Mouse (Mus musculus): ENCODE data around the gene Fam45a. TPM values are rescaled to one million over a fixed set of nuclear protein-coding genes. Genes with fewer than 3 reads are reported as not detected.

The Fam45a gene
- polyA plus RNA-seq, 1 experiment = 51.1 TPM

GRCm38 (mm10) chr19:60791164-60791563 is 20.2 kb upstream of the Fam45a start:
- TF ChIP-seq POLR2A (IDR thresholded peaks at IDR 0.05; ENCODE audit: borderline replicate concordance, low read depth, low read length) (no peak), CTCF (IDR thresholded peaks at IDR 0.05; ENCODE audit: low read depth, low read length) (no peak)
- H3K27ac ChIP-seq (ENCODE audit: insufficient read depth, low read depth, low read length) = peak overlapping the region; percentile 96
- H3K4me3 ChIP-seq (ENCODE audit: insufficient read depth, low read length) = peak overlapping the region; percentile 79
- H3K4me1 ChIP-seq (ENCODE audit: control insufficient read depth, insufficient read depth, low read length) = peaks cover 14% of the 10 kb centered on the region

GRCm38 (mm10) chr19:60793170-60793707 is 18.1 kb upstream of the Fam45a start:
- Histone ChIP-seq H3K4me3 (ENCODE audit: insufficient read depth, low read length) (no peak overlapping the region), H3K27ac (ENCODE audit: insufficient read depth, low read depth, low read length) (no peak overlapping the region), H3K4me1 (ENCODE audit: control insufficient read depth, insufficient read depth, low read length) (peaks cover 7% of the 10 kb centered on the region)
- TF ChIP-seq POLR2A (IDR thresholded peaks at IDR 0.05; ENCODE audit: borderline replicate concordance, low read depth, low read length) (no peak), CTCF (IDR thresholded peaks at IDR 0.05; ENCODE audit: low read depth, low read length) (no peak)

- H3K27ac ChIP-seq (ENCODE audit: insufficient read depth, low read depth, low read length) = peak overlapping the region; percentile 58
- peaks cover 10% of the 10 kb centered on the region for H3K4me1 ChIP-seq (ENCODE audit: control insufficient read depth, insufficient read depth, low read length)
- TF ChIP-seq CTCF (IDR thresholded peaks at IDR 0.05; ENCODE audit: low read depth, low read length) (no peak), POLR2A (IDR thresholded peaks at IDR 0.05; ENCODE audit: borderline replicate concordance, low read depth, low read length) (no peak)
- no peak overlapping the region for H3K4me3 ChIP-seq (ENCODE audit: insufficient read depth, low read length)
Observed at GRCm38 (mm10) chr19:60795244-60795643, 16.1 kb upstream of the Fam45a start.

DNA sequence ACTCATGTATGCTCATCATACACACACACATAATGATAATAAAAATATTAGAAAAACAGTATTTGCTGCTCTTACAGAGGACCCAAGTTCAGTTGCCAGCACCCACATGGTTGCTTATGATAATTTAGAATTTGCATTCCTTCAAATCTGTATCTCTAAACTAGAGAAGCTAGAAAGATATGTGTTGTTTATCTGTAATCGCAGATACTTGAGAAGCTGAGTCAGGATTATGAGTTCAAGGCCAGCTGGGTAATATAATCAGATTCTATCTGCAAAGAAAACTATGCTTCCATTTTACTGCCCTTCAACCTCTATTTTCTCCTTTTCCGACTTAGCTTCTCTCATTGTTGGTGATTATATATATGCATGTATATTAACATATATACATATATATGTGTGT is 14.0 kb upstream of the Fam45a start:
- H3K4me1 ChIP-seq (ENCODE audit: control insufficient read depth, insufficient read depth, low read length) = peaks cover 13% of the 10 kb centered on the region
- H3K27ac ChIP-seq (ENCODE audit: insufficient read depth, low read depth, low read length) = no peak overlapping the region
- TF ChIP-seq POLR2A (IDR thresholded peaks at IDR 0.05; ENCODE audit: borderline replicate concordance, low read depth, low read length) = no peak
- TF ChIP-seq CTCF (IDR thresholded peaks at IDR 0.05; ENCODE audit: low read depth, low read length) = no peak
- H3K4me3 ChIP-seq (ENCODE audit: insufficient read depth, low read length) = no peak overlapping the region

DNA sequence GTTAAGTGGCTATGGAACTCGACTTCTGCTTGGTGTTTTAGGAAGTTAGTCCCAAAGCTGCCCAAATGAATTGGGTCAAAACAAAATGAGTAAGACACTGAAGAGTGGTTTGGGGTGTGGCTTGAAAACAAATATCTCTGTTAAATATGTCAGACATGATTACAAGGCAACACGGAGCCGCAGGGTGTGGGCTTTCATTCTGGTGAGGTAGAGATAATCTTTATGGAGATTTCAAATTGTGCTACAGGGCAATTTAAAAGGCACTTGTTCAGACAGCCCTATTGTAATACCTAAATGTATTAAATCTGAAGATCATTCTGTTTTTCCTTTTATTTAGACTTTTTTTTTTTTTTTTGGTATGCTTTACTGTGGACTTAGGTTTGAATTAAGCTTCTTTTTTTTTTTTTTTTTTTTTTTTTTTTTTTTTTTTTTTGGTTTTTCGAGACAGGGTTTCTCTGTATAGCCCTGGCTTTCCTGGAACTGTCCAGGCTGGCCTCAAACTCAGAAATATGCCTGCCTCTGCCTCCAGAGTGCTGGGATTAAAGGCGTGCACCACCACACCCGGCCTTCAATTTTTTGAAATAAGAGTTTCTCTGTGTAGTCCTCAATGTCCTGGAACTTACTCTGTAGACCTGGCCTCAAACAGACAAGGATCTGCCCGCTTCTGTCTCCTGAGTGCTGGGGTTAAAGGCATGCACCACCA is 11.4 kb upstream of the Fam45a start:
- Histone ChIP-seq H3K27ac (ENCODE audit: insufficient read depth, low read depth, low read length) (0 out of 2 replicates have a peak overlapping the region, but pooled peaks have one; percentile 14), H3K4me3 (ENCODE audit: insufficient read depth, low read length) (no peak overlapping the region), H3K4me1 (ENCODE audit: control insufficient read depth, insufficient read depth, low read length) (peaks cover 13% of the 10 kb centered on the region)
- TF ChIP-seq CTCF (IDR thresholded peaks at IDR 0.05; ENCODE audit: low read depth, low read length) (no peak), POLR2A (IDR thresholded peaks at IDR 0.05; ENCODE audit: borderline replicate concordance, low read depth, low read length) (no peak)

GRCm38 (mm10) chr19:60804903-60805302 is 6.5 kb upstream of the Fam45a start:
- H3K4me1 ChIP-seq (ENCODE audit: control insufficient read depth, insufficient read depth, low read length) = peaks cover 5% of the 10 kb centered on the region
- no peak for TF ChIP-seq POLR2A (IDR thresholded peaks at IDR 0.05; ENCODE audit: borderline replicate concordance, low read depth, low read length)
- TF ChIP-seq CTCF (IDR thresholded peaks at IDR 0.05; ENCODE audit: low read depth, low read length) = no peak
- H3K4me3 ChIP-seq (ENCODE audit: insufficient read depth, low read length) = no peak overlapping the region
- H3K27ac ChIP-seq (ENCODE audit: insufficient read depth, low read depth, low read length) = no peak overlapping the region

DNA sequence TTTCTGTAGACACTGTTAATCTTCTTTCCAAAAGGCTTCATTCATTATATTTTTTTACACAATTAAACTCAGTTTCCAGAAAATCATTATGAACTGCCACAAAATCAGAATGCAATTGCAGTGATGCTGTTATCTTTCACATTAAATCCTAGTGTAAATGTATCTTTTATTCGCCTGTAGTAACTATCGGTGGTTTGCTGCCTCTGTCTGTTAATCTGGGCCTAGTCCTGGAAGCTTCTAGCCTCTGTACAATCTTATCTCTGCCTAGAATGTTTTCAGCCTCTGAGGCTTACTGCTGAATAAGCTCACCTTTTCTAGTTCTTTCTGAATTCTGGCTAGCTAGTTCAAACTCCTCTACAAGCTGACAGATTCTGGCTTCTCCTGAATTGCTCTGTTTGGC is 1.5 kb upstream of the Fam45a start:
- H3K27ac ChIP-seq (ENCODE audit: insufficient read depth, low read depth, low read length) = no peak overlapping the region
- no peak for TF ChIP-seq POLR2A (IDR thresholded peaks at IDR 0.05; ENCODE audit: borderline replicate concordance, low read depth, low read length)
- no peak for TF ChIP-seq CTCF (IDR thresholded peaks at IDR 0.05; ENCODE audit: low read depth, low read length)
- no peak overlapping the region for H3K4me3 ChIP-seq (ENCODE audit: insufficient read depth, low read length)
- H3K4me1 ChIP-seq (ENCODE audit: control insufficient read depth, insufficient read depth, low read length) = peaks cover 10% of the 10 kb centered on the region

DNA sequence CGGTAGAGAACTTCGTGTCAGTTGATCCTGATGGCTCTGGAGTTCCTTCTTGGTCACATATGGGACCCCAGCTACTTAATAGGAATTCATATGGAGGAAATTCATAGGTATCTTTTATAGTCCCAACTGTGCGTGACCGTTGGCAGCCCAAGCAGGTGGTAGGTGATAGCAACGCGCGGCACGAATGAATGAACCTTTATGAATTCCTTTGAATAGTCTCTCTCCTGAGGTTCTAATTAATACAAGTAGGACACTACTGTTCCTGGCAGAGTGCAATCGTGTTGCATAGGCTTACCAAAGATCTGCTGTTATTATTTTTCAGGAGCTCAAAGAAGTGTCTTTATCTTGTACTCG is 628 bp downstream of the Fam45a start:
- peak overlapping the region; percentile 19; the same call in 1 of the 2 replicates for H3K27ac ChIP-seq (ENCODE audit: insufficient read depth, low read depth, low read length)
- peak overlapping the region; percentile 88 for H3K4me3 ChIP-seq (ENCODE audit: insufficient read depth, low read length)
- H3K4me1 ChIP-seq (ENCODE audit: control insufficient read depth, insufficient read depth, low read length) = peaks cover 20% of the 10 kb centered on the region
- TF ChIP-seq CTCF (IDR thresholded peaks at IDR 0.05; ENCODE audit: low read depth, low read length) (no peak), POLR2A (IDR thresholded peaks at IDR 0.05; ENCODE audit: borderline replicate concordance, low read depth, low read length) (no peak)

GRCm38 (mm10) chr19:60813133-60813532 is 1.7 kb downstream of the Fam45a start:
- Histone ChIP-seq H3K4me3 (ENCODE audit: insufficient read depth, low read length) (no peak overlapping the region), H3K4me1 (ENCODE audit: control insufficient read depth, insufficient read depth, low read length) (peaks cover 24% of the 10 kb centered on the region), H3K27ac (ENCODE audit: insufficient read depth, low read depth, low read length) (no peak overlapping the region)
- TF ChIP-seq CTCF (IDR thresholded peaks at IDR 0.05; ENCODE audit: low read depth, low read length) = no peak
- no peak for TF ChIP-seq POLR2A (IDR thresholded peaks at IDR 0.05; ENCODE audit: borderline replicate concordance, low read depth, low read length)

DNA sequence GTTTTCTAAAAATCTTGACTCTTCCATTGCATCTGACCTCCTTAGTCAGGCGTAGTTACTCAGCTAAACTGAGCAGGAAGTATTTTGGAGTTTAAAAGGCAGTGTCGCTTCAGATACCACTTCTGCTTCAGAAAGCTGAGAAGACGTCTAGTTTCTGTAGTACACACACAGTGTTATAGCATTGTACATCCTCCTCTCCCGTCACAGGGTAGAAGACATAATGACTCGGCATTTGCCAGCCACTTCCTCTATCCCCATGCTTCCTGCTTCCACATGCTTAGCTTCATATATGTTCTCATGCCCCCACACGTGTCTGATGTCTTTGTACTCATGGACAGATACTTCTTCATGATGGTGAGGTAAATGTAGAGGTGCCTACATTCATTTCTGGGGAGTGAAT is 7.3 kb downstream of the Fam45a start:
- H3K4me1 ChIP-seq (ENCODE audit: control insufficient read depth, insufficient read depth, low read length) = peaks cover 32% of the 10 kb centered on the region
- no peak for TF ChIP-seq POLR2A (IDR thresholded peaks at IDR 0.05; ENCODE audit: borderline replicate concordance, low read depth, low read length)
- no peak for TF ChIP-seq CTCF (IDR thresholded peaks at IDR 0.05; ENCODE audit: low read depth, low read length)
- no peak overlapping the region for H3K4me3 ChIP-seq (ENCODE audit: insufficient read depth, low read length)
- peak overlapping the region; percentile 84 for H3K27ac ChIP-seq (ENCODE audit: insufficient read depth, low read depth, low read length)
